Mouse (Mus musculus) midbrain, postnatal 0 days (tissue): ENCODE measurements around the gene Tmem191c. TPM values are rescaled to one million over a fixed set of nuclear protein-coding genes. Genes with fewer than 3 reads are reported as not detected.
"Not testable (repeated sequence)": the region's sequence is repeated elsewhere in the genome, so short reads cannot be mapped to it uniquely, and the experiment has no call there.

Experiments used
- ATAC-seq: fragments of 200-750 bp; cut with Nextera tagmentation; 2 replicates; pipeline ENCODE4 v1.8.0; 2017; ENCODE audit warnings: moderate number of reproducible peaks, mild to moderate bottlenecking, moderate TSS enrichment, moderate library complexity; ENCODE audit not compliant: low FRiP score
- DNase-seq: peaks from one replicate; pipeline ENCODE4 v3.0.0-alpha.2; 2015; ENCODE audit warnings: low spot score
- H3K27ac ChIP-seq: fragments of 300-500 bp; sonication (generic); 2 replicates; pipeline ENCODE4 v1.5.1; 2014; ENCODE audit warnings: low read depth, mild to moderate bottlenecking, low read length, mixed read lengths
- H3K27me3 ChIP-seq: fragments of 300-500 bp; sonication (generic); 2 replicates; pipeline ENCODE4 v1.6.1; 2014; ENCODE audit warnings: low read length, control low read depth, mixed read lengths; ENCODE audit not compliant: insufficient read depth
- H3K36me3 ChIP-seq: fragments of 300-500 bp; sonication (generic); 2 replicates; pipeline ENCODE4 v1.6.1; 2014; ENCODE audit warnings: low read length, control low read depth, mixed read lengths; ENCODE audit not compliant: insufficient read depth
- H3K4me1 ChIP-seq: fragments of 300-500 bp; sonication (generic); 2 replicates; pipeline ENCODE4 v1.6.1; 2014; ENCODE audit warnings: mild to moderate bottlenecking, control low read depth, antibody characterized with exemption, low read length, mixed read lengths; ENCODE audit not compliant: insufficient read depth
- H3K4me2 ChIP-seq: fragments of 300-500 bp; sonication (generic); 2 replicates; pipeline ENCODE4 v1.6.1; 2014; ENCODE audit warnings: low read depth, mild to moderate bottlenecking, low read length, mixed read lengths; ENCODE audit not compliant: poor library complexity, severe bottlenecking
- H3K4me3 ChIP-seq: fragments of 300-500 bp; sonication (generic); 2 replicates; pipeline ENCODE4 v1.5.1; 2014; ENCODE audit warnings: low read depth, mild to moderate bottlenecking, low read length, moderate library complexity
- H3K9ac ChIP-seq: fragments of 300-500 bp; sonication (generic); replicated peaks from 2 replicates; pipeline ENCODE4 v1.6.1; 2014; ENCODE audit warnings: mild to moderate bottlenecking, low read length, moderate library complexity, mixed read lengths; ENCODE audit not compliant: poor library complexity, severe bottlenecking
- H3K9me3 ChIP-seq: fragments of 300-500 bp; sonication (generic); 2 replicates; pipeline ENCODE4 v1.6.1; 2016; ENCODE audit warnings: low read length, control low read depth
- CTCF ChIP-seq: IDR thresholded peaks from 2 replicates; pipeline ENCODE4 v1.5.1; 2016; ENCODE audit warnings: antibody characterized with exemption, mild to moderate bottlenecking
- WGBS: fragments of 180-500 bp; shearing (Covaris S2); extraction: QIAGEN DNeasy Blood & Tissue Kit; methylation state at CpG from one replicate; pipeline ENCODE4 v1.1.7; 2014; 5-methylcytosine and 5-hydroxymethylcytosine counted together
- polyA plus RNA-seq: library from polyadenylated mRNA; unstranded; fragments of >200 nt; fragmentation: Nextera tagmentation; extraction: Ambion mirVana; gene quantifications from 2 replicates; pipeline ENCODE4 v1.2.1, GENCODE M21; 2015
- total RNA-seq: library from RNA; depleted of rRNA; stranded (reverse); fragments of >200 nt; gene quantifications from 2 replicates; pipeline ENCODE4 v1.2.3, GENCODE M21; 2014; rRNA removed

Tmem191c gene
- 79.4 and 80.4 TPM in 2 replicates for total RNA-seq
- 126 and 133 TPM in 2 replicates for polyA plus RNA-seq

DNA sequence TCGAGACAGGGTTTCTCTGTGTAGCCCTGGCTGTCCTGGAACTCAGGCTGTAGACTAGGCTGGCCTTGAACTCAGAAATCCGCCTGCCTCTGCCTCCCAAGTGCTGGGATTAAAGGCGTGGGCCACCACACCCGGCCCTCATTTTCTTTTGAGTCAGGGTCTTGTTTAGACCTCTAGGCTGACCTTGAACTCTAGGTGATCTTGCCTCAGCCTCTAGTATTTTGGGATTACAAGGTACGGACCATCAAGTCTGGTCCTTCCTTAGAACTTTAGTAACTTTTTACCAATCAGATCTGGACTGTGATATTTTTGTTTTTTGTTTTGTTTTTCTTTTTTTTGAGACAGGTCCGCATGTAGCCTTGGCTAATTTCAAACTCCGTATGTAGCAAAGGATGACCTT, at the start of gene Tmem191c:
Gene Tmem191c, plus strand, starts transcription at position 357 of the 400 bp plus-strand sequence.
- Histone ChIP-seq H3K9me3 (no peaks in the 10 kb centered on the region), H3K27ac (peak within 1 kb of the TSS; percentile 85), H3K4me2 (peak within 1 kb of the TSS; percentile 73), H3K36me3 (peaks cover 8% of the 10 kb centered on the region), H3K4me3 (peak within 1 kb of the TSS; percentile 54), H3K4me1 (no peaks in the 10 kb centered on the region), H3K9ac (peak within 1 kb of the TSS; percentile 61), H3K27me3 (no peaks in the 10 kb centered on the region)
- no peak for ATAC-seq
- no peak for DNase-seq
- 61% methylated on average over 7 of the region's 7 CpGs for WGBS
- TF ChIP-seq CTCF, result no peak

DNA sequence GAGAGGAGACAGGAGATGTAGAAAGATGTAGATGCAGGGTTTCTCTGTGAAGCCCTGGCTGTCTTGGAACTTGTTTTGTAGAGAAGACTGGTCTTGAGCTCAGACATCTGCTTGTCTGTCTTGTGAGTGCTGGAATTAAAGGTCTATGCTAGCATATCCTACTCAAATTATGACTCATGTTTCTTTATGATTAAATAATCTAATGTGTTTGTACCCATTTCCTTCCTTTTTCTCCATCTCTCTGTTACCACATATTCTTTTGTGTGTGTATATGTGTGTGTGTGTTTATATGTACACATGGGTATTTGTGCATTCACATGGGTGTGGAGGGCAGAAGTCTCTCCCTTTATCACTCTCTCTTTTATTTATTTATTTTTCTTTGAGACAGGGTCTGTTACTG, 49.4 kb upstream of the Tmem191c start:
- Histone ChIP-seq H3K9ac (no peak overlapping the region), H3K4me1 (no peaks in the 10 kb centered on the region), H3K4me2 (no peak overlapping the region), H3K27ac (no peak overlapping the region), H3K9me3 (no peaks in the 10 kb centered on the region), H3K36me3 (no peaks in the 10 kb centered on the region), H3K27me3 (no peaks in the 10 kb centered on the region), H3K4me3 (no peak overlapping the region)
- no peak for DNase-seq
- ATAC-seq, result no peak
- no peak for TF ChIP-seq CTCF

DNA sequence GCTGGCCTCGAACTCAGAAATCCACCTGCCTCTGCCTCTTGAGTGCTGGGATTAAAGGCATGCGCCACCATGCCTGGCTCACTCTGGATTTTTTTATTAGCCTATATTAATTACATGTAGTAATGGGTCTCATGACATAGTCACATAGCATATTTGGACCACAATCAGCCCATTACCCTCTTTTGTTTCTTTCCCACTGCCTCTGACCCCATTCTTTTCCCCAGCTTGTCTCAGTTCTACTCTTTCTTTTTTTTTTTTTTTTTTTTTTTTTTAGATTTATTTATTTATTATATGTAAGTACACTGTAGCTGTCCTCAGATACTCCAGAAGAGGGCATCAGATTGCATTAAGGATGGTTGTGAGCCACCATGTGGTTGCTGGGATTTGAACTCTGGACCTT, 44.4 kb upstream of the Tmem191c start:
- peaks cover 11% of the 10 kb centered on the region; the same call in 1 of the 2 replicates for H3K4me1 ChIP-seq
- not testable (repeated sequence) for H3K9me3 ChIP-seq, DNase-seq, H3K27ac ChIP-seq, H3K9ac ChIP-seq, H3K27me3 ChIP-seq, ATAC-seq, H3K4me3 ChIP-seq, H3K4me2 ChIP-seq, H3K36me3 ChIP-seq
- 91% methylated on average over 2 of the region's 2 CpGs for WGBS

DNA sequence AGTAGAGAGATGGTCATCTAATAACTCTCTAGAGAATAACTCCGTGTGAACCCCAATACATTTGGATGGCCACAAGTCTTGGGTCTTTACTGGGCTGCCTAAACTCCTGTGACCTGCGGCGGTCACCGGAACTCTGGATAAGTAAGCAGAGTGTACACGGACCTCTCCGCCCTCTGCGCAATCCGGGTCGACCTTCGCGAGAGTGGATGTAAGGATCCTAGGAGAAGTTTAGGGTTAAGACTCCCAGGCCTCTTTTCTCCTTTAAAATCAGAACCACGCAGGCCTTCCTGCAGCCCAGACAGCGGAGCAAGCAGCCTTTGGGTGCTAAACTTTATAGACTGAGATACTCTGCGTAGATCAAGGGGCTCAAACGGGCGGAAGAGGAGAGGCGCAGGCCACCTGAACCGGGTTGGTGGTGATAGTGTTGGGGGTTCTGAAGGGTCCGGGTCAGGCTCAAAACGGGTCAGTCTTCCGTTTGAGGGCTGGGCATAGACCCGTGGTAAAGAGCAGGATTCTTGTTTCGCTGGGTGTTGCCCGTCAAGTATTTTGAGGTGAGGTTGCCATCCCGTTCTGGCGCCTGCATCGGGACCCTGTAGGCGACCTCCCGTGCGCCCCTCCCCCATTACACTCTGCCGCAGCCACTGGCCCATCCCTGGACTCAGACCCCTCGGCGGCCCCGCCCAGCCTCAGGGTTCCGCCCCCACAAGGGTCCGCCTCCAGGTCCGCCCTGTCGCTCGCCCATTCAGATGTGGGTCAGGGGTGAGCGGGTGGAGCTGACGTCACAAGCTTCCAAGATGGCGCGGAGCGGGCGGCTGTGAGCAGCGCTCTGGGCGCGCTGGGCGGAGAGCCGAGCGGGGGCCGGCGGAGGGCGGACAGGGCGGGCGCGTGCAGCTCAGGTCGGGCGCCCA, 42.8 kb upstream of the Tmem191c start, which contains the start of gene Hic2:
Gene Hic2, plus strand, starts transcription at position 779 of the 908 bp plus-strand sequence.
- no peaks in the 10 kb centered on the region for H3K27me3 ChIP-seq
- H3K36me3 ChIP-seq, result no peaks in the 10 kb centered on the region
- no peaks in the 10 kb centered on the region for H3K9me3 ChIP-seq
- no peak for TF ChIP-seq CTCF
- H3K4me2 ChIP-seq, result peak within 1 kb of the TSS; percentile 83
- H3K27ac ChIP-seq, result peak within 1 kb of the TSS; percentile 85
- peak within 1 kb of the TSS; percentile 89 for H3K4me3 ChIP-seq
- under 1% methylated on average over 58 of the region's 59 CpGs for WGBS
- peak within 1 kb of the TSS; percentile 95 for H3K9ac ChIP-seq
- peaks cover 11% of the 10 kb centered on the region; the same call in 1 of the 2 replicates for H3K4me1 ChIP-seq
- DNase-seq (peak; percentile 96), ATAC-seq (peak; percentile 96)

DNA sequence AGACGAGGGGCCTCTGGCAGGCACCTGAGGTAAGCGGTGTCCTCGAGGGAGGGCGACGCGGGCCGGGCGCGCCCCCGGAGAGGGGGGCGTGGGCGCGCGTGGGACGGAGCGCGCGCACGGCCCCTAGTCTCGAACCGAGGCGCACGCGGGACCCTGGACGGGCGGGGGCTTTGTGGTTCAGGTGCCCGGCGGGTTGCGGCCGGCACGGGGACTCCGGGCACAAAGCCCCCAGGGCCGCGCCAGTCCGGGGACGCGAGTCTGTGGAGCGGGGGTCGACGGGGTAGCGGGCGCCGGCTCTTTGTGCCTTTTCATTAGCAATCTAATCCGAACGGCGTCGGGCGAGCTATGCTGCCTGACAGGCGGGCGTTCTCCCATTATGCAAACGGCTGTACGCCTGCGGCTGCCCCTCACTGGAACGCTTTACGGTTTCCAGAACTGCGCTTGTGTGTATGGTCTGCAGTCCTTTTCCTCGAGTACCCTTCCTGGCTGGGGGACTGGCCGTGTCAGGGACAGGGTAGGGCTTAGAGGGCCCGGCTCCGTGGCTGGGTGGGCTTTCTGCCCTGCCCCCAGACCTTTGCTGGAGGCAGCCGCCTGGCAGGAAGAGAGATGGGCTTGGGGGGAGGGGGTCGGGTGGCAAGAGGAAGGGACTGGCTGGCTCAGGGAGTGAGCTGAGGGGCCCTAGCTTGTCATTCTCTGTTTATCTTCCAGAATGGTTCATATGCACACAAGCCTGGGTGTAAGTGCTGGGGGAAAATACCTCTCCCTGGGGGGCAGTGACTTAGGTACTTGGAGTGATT, 42.0 kb upstream of the Tmem191c start:
- Histone ChIP-seq H3K27me3 (no peaks in the 10 kb centered on the region), H3K36me3 (no peaks in the 10 kb centered on the region), H3K27ac (peak overlapping the region; percentile 85), H3K4me3 (peak overlapping the region; percentile 89), H3K9ac (peak overlapping the region; percentile 95), H3K9me3 (no peaks in the 10 kb centered on the region), H3K4me1 (peaks cover 14% of the 10 kb centered on the region), H3K4me2 (peak overlapping the region; percentile 83)
- DNase-seq, result peak; percentile 69
- under 1% methylated on average over 38 of the region's 62 CpGs for WGBS
- ATAC-seq, result peak; percentile 76
- TF ChIP-seq CTCF, result no peak
